ENCODE assay signal across 8 mouse cellular contexts in genomic region chr4:54947991-54948615, GRCm38 (mm10). TPM values are rescaled to one million over a fixed set of nuclear protein-coding genes. Genes with fewer than 3 reads are reported as not detected.
DNase-seq lines count a peak whose midpoint lies in the region; ATAC-seq and TF ChIP-seq lines count a peak whose summit lies in the region.

No protein-coding gene starts in this region.

- H3K27ac ChIP-seq in embryonic facial prominence, embryonic 11.5 days (replicated peaks; ENCODE audit: low read depth, low read length): peak overlapping the region; percentile 93
- H3K27ac ChIP-seq in heart, embryonic 15.5 days: peak overlapping the region; percentile 94
- peak overlapping the region; percentile 90 for H3K27ac ChIP-seq in lung, embryonic 14.5 days (ENCODE audit: low read depth)

- no peak for TF ChIP-seq CTCF in lung, embryonic 14.5 days (IDR thresholded peaks at IDR 0.05; ENCODE audit: low read depth)

- H3K4me1 ChIP-seq in embryonic facial prominence, embryonic 11.5 days (ENCODE audit: control insufficient read depth, insufficient read depth, low read length): no peaks in the 10 kb centered on the region
- peaks cover 23% of the 10 kb centered on the region for H3K4me1 ChIP-seq in heart, embryonic 15.5 days (replicated peaks)
- H3K4me1 ChIP-seq in lung, embryonic 14.5 days (ENCODE audit: insufficient read depth): peaks cover 18% of the 10 kb centered on the region

- peak overlapping the region; percentile 64 for H3K4me3 ChIP-seq in embryonic facial prominence, embryonic 11.5 days (ENCODE audit: low read depth, low read length)
- peak overlapping the region; percentile 82 for H3K4me3 ChIP-seq in heart, embryonic 15.5 days
- peak overlapping the region; percentile 67 for H3K4me3 ChIP-seq in lung, embryonic 14.5 days (ENCODE audit: low read depth, low read length)

- WGBS in embryonic facial prominence, embryonic 11.5 days: 3% methylated on average over 22 of the region's 25 CpGs
- WGBS in heart, embryonic 15.5 days: 1% methylated on average over 25 of the region's 25 CpGs
- 0% methylated on average over 24 of the region's 25 CpGs for WGBS in lung, embryonic 14.5 days

- H3K4me2 ChIP-seq in embryonic facial prominence, embryonic 11.5 days (ENCODE audit: low read depth, low read length): peak overlapping the region; percentile 69
- H3K4me2 ChIP-seq in heart, embryonic 15.5 days: peak overlapping the region; percentile 97
- H3K4me2 ChIP-seq in lung, embryonic 14.5 days: peak overlapping the region; percentile 91

- peak; percentile 59 for DNase-seq in urinary bladder, postnatal 14 days (ENCODE audit: low spot score)
- DNase-seq in urinary bladder, postnatal 10 days (ENCODE audit: low spot score): no peak
- peak; percentile 66 for DNase-seq in embryonic facial prominence, embryonic 11.5 days (ENCODE audit: low spot score)
- peak; percentile 47 to 56 for DNase-seq in kidney, postnatal 36 days
- DNase-seq in lung, embryonic 14.5 days: peak; percentile 79
- DNase-seq in right cerebral cortex, adult 2 months (ENCODE audit: low spot score in 2 of 2): peak; percentile 58 to 65

- H3K36me3 ChIP-seq in embryonic facial prominence, embryonic 11.5 days (replicated peaks; ENCODE audit: control insufficient read depth, insufficient read depth, low read depth, low read length): no peaks in the 10 kb centered on the region
- H3K36me3 ChIP-seq in heart, embryonic 15.5 days: no peaks in the 10 kb centered on the region
- no peaks in the 10 kb centered on the region for H3K36me3 ChIP-seq in lung, embryonic 14.5 days (ENCODE audit: insufficient read depth)

- no peaks in the 10 kb centered on the region for H3K9me3 ChIP-seq in embryonic facial prominence, embryonic 11.5 days (replicated peaks; ENCODE audit: control insufficient read depth, low read length)
- no peaks in the 10 kb centered on the region for H3K9me3 ChIP-seq in heart, embryonic 15.5 days (replicated peaks)
- H3K9me3 ChIP-seq in lung, embryonic 14.5 days (ENCODE audit: low read depth, low read length): no peaks in the 10 kb centered on the region

- peak; percentile 39; the same call in 1 of the 2 replicates for ATAC-seq in embryonic facial prominence, embryonic 11.5 days (replicated peaks; ENCODE audit: insufficient number of reproducible peaks, low FRiP score, low TSS enrichment, low read depth)
- ATAC-seq in heart, embryonic 15.5 days (replicated peaks; ENCODE audit: insufficient number of reproducible peaks, insufficient read depth, low FRiP score, low read depth): peak; percentile 29
- ATAC-seq in lung, embryonic 14.5 days (ENCODE audit: insufficient read depth): peak; percentile 55
- no peak for ATAC-seq in erythroid progenitor cell, adult 5-6 weeks (replicated peaks; ENCODE audit: low FRiP score, poor library complexity, severe bottlenecking)

- H3K9ac ChIP-seq in embryonic facial prominence, embryonic 11.5 days (replicated peaks; ENCODE audit: low read length): peak overlapping the region; percentile 82
- H3K9ac ChIP-seq in heart, embryonic 15.5 days: peak overlapping the region; percentile 81
- peak overlapping the region; percentile 89 for H3K9ac ChIP-seq in lung, embryonic 14.5 days

- no peaks in the 10 kb centered on the region for H3K27me3 ChIP-seq in embryonic facial prominence, embryonic 11.5 days (ENCODE audit: control insufficient read depth, insufficient read depth, low read length)
- H3K27me3 ChIP-seq in heart, embryonic 15.5 days: no peaks in the 10 kb centered on the region
- no peaks in the 10 kb centered on the region for H3K27me3 ChIP-seq in lung, embryonic 14.5 days (ENCODE audit: insufficient read depth, low read length)

RNA-seq across cellular contexts. Expression of gene Zfp462, which starts 3.3 kb away (rescaled TPM):
- polyA plus RNA-seq in embryonic facial prominence, embryonic 11.5 days (2014; fragmentation: Nextera tagmentation; extraction: Ambion mirVana): 15.4 and 16.9 TPM in 2 replicates
- 1.8 and 2.0 TPM in 2 replicates for polyA plus RNA-seq in heart, embryonic 15.5 days (2015; fragmentation: Nextera tagmentation; extraction: Ambion mirVana)
- 3.7 and 3.8 TPM in 2 replicates for polyA plus RNA-seq in lung, embryonic 14.5 days (2014; fragmentation: Nextera tagmentation; extraction: Ambion mirVana)
- total RNA-seq in erythroid progenitor cell, adult 5-6 weeks (2015; ENCODE audit: low replicate concordance): not detected in 2 replicates
- total RNA-seq in erythroid progenitor cell, adult 5-6 weeks (2017; ENCODE audit: low replicate concordance): not detected in 2 replicates
